Mouse (Mus musculus) testis, adult 2 months (tissue): ENCODE measurements at regions not wholly inside any gene's neighbourhood (a gene's known extent, or its start where the extent isn't known, plus 50 kb on each side); places are given as distances from the start of the nearest gene placed in this dataset.

Experiments
- CTCF ChIP-seq: fragments of 200-500 bp; IDR thresholded peaks from 2 replicates; pipeline ENCODE4 v1.5.1; 2012; ENCODE audit warnings: low read depth, mild to moderate bottlenecking, inconsistent platforms, low read length, moderate library complexity; ENCODE audit not compliant: control insufficient read depth, insufficient read depth, insufficient replicate concordance
- POLR2A ChIP-seq: fragments of 200-500 bp; IDR thresholded peaks from 2 replicates; pipeline ENCODE4 v1.6.1; 2012; ENCODE audit warnings: low read depth, mild to moderate bottlenecking, inconsistent platforms, low read length, moderate library complexity; ENCODE audit not compliant: control insufficient read depth

- TF ChIP-seq CTCF: no peak
- no peak for TF ChIP-seq POLR2A
These were observed 406.9 kb upstream of the Itga1 start for GRCm38 (mm10) chr13:115508646-115509045.
